Mouse (Mus musculus): ENCODE results near the gene Vwa8.

GRCm38 (mm10) chr14:78996359-78996758, 147.5 kb downstream of the Vwa8 start:
- TF ChIP-seq CTCF (IDR thresholded peaks at IDR 0.05; ENCODE audit: low read depth, low read length) (no peak), POLR2AphosphoS5 (IDR thresholded peaks at IDR 0.05; ENCODE audit: insufficient replicate concordance, low read depth, low read length) (no peak), TAL1 (conservative IDR thresholded peaks at IDR 0.05; ENCODE audit: low read depth, low read length) (no peak)
